Mouse (Mus musculus): ENCODE measurements around the gene Nfx1. TPM values are rescaled to one million over a fixed set of nuclear protein-coding genes. Genes with fewer than 3 reads are reported as not detected.

Gene Nfx1
- total and polyA plus RNA-seq, 3 experiments, result 16.9 to 19.8 (median 18.9) TPM

GRCm38 (mm10) chr4:41042880-41043279, 72.2 kb downstream of the Nfx1 start:
- H3K27me3 ChIP-seq (ENCODE audit: control insufficient read depth, insufficient read depth, low read length), result no peaks in the 10 kb centered on the region
- peaks cover 6% of the 10 kb centered on the region for H3K36me3 ChIP-seq (ENCODE audit: control insufficient read depth, insufficient read depth, low read length)
- intact Hi-C loops (cut with DNase I), result loop anchor here (10.0 kb wide), 1 partner anchor 198 kb away; no protein-coding TSS in a partner anchor
- H3K9ac ChIP-seq (ENCODE audit: low read depth, low read length), result no peak overlapping the region; the same call in 1 of the 2 replicates
- no peaks in the 10 kb centered on the region for H3K79me2 ChIP-seq (replicated peaks; ENCODE audit: control insufficient read depth, insufficient read depth, low read length)
- peak overlapping the region; percentile 93 for H3K27ac ChIP-seq
- WGBS, result 62% methylated on average over 12 of the region's 12 CpGs
- H3K4me3 ChIP-seq, result no peak overlapping the region
- TF ChIP-seq POLR2A (IDR thresholded peaks at IDR 0.05; ENCODE audit: insufficient read depth, low read depth, low read length) (no peak), EP300 (IDR thresholded peaks at IDR 0.05; ENCODE audit: insufficient read depth, low read depth, low read length) (no peak), CTCF (IDR thresholded peaks at IDR 0.05) (no peak)
- H3K4me1 ChIP-seq (ENCODE audit: control insufficient read depth, insufficient read depth, low read length), result peaks cover 13% of the 10 kb centered on the region
- DNase-seq, result no peak

DNA sequence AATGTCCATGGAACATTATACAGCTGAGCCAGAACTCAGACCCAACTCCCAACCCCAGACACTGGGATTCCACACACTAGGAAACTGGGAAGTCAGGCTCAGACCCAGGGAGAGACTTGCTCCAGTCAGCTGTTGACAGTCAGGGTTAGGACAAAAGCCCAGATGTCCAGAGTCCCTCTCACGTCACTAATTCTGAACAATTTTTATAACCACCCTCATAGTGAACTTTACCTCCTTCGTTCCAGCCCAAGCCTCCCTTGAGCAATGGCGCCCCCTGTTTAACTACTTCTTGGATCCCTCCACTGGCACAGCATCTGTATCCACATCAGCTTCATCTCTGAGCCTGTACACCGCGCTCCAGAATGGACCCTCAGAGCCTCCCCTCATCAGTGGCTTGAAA, 73.3 kb downstream of the Nfx1 start:
- H3K79me2 ChIP-seq (replicated peaks; ENCODE audit: control insufficient read depth, insufficient read depth, low read length), result no peaks in the 10 kb centered on the region
- no peaks in the 10 kb centered on the region for H3K27me3 ChIP-seq (ENCODE audit: control insufficient read depth, insufficient read depth, low read length)
- H3K4me3 ChIP-seq, result peak overlapping the region; percentile 15; the same call in 1 of the 2 replicates
- peak; percentile 65 for TF ChIP-seq CTCF (IDR thresholded peaks at IDR 0.05)
- TF ChIP-seq POLR2A (IDR thresholded peaks at IDR 0.05; ENCODE audit: insufficient read depth, low read depth, low read length), result 0 out of 2 replicates have a peak, but pooled peaks have one; percentile 31
- TF ChIP-seq EP300 (IDR thresholded peaks at IDR 0.05; ENCODE audit: insufficient read depth, low read depth, low read length), result no peak
- H3K27ac ChIP-seq, result peak overlapping the region; percentile 93
- peak in 1 of 2 experiments; percentile 31 for DNase-seq
- intact Hi-C loops (cut with DNase I), result loop anchor here (1.0 to 10.0 kb wide), 2 partner anchors 14 to 199 kb away; no protein-coding TSS in a partner anchor
- peaks cover 14% of the 10 kb centered on the region for H3K4me1 ChIP-seq (ENCODE audit: control insufficient read depth, insufficient read depth, low read length)
- H3K9ac ChIP-seq (ENCODE audit: low read depth, low read length), result peak overlapping the region; percentile 13
- 54% methylated on average over 5 of the region's 5 CpGs for WGBS
- H3K36me3 ChIP-seq (ENCODE audit: control insufficient read depth, insufficient read depth, low read length), result peaks cover 3% of the 10 kb centered on the region

DNA sequence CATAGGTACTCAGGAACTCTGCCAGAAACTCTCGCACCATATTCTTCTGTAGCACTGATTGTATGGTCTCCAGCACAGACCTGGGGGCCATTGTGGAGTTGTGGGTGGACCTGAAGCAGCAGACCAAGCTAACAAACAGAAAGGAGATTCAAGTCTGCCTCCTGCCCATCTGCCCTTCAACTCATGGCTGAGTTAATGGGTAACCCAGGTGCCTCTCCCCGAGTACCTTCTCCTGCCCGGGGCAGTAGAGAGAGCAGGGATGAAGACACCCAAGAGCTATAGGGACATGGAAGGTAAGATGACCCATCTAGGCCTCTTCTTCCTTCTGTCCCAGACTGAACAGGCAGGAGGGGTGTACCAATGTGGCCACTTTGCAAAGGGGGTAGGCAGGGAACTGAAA, 74.6 kb downstream of the Nfx1 start:
- H3K27me3 ChIP-seq (ENCODE audit: control insufficient read depth, insufficient read depth, low read length), result no peaks in the 10 kb centered on the region
- DNase-seq, result no peak
- peaks cover 10% of the 10 kb centered on the region for H3K4me1 ChIP-seq (ENCODE audit: control insufficient read depth, insufficient read depth, low read length)
- intact Hi-C loops (cut with DNase I), result loop anchor here (10.0 kb wide), 1 partner anchor 200 kb away; no protein-coding TSS in a partner anchor
- H3K36me3 ChIP-seq (ENCODE audit: control insufficient read depth, insufficient read depth, low read length), result peaks cover 3% of the 10 kb centered on the region; the same call in 1 of the 2 replicates
- H3K27ac ChIP-seq, result peak overlapping the region; percentile 93
- H3K79me2 ChIP-seq (replicated peaks; ENCODE audit: control insufficient read depth, insufficient read depth, low read length), result no peaks in the 10 kb centered on the region
- peak overlapping the region; percentile 31 for H3K4me3 ChIP-seq
- H3K9ac ChIP-seq (ENCODE audit: low read depth, low read length), result peak overlapping the region; percentile 53
- no peak for TF ChIP-seq POLR2A (IDR thresholded peaks at IDR 0.05; ENCODE audit: insufficient read depth, low read depth, low read length)
- TF ChIP-seq EP300 (IDR thresholded peaks at IDR 0.05; ENCODE audit: insufficient read depth, low read depth, low read length), result no peak
- TF ChIP-seq CTCF (IDR thresholded peaks at IDR 0.05), result no peak
- WGBS, result 58% methylated on average over 3 of the region's 3 CpGs

DNA sequence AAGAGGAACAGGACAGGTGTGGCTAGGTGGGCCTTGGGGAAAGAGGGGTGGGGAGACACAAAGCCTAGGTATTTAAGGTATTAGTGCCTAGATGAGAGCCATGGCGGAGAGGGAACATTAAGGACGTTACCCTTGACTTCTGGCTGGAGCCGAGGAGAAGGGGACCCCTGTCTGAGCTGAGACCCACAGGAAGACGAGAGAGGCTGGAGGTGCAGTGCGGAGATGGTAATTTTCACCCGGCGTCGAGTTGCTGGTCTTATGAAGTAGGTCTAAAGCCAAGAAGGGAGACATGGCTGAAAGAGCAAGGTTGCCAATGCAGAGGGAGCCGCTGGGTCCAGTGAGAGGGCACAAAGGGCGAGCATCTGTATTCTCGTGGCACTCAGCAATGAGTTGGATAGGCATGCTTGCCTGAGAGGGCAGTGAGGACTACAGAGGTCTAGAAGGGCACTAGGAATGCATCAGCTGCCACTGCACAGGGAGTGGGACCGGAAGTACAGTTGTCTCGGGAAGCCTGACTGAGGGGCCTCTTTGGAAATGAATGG, 75.6 kb downstream of the Nfx1 start:
- Histone ChIP-seq H3K27ac (peak overlapping the region; percentile 93), H3K4me1 (ENCODE audit: control insufficient read depth, insufficient read depth, low read length) (peaks cover 8% of the 10 kb centered on the region), H3K36me3 (ENCODE audit: control insufficient read depth, insufficient read depth, low read length) (peaks cover 3% of the 10 kb centered on the region; the same call in 1 of the 2 replicates), H3K27me3 (ENCODE audit: control insufficient read depth, insufficient read depth, low read length) (no peaks in the 10 kb centered on the region), H3K79me2 (replicated peaks; ENCODE audit: control insufficient read depth, insufficient read depth, low read length) (no peaks in the 10 kb centered on the region), H3K4me3 (peak overlapping the region; percentile 45), H3K9ac (ENCODE audit: low read depth, low read length) (peak overlapping the region; percentile 72)
- no peak for TF ChIP-seq EP300 (IDR thresholded peaks at IDR 0.05; ENCODE audit: insufficient read depth, low read depth, low read length)
- no peak for TF ChIP-seq CTCF (IDR thresholded peaks at IDR 0.05)
- no peak for TF ChIP-seq POLR2A (IDR thresholded peaks at IDR 0.05; ENCODE audit: insufficient read depth, low read depth, low read length)
- no peak for DNase-seq
- intact Hi-C loops (cut with DNase I), result loop anchor here (10.0 kb wide), 1 partner anchor 202 kb away; no protein-coding TSS in a partner anchor
- 71% methylated on average over 13 of the region's 13 CpGs for WGBS

- Histone ChIP-seq H3K79me2 (replicated peaks; ENCODE audit: control insufficient read depth, insufficient read depth, low read length) (no peaks in the 10 kb centered on the region), H3K27me3 (ENCODE audit: control insufficient read depth, insufficient read depth, low read length) (no peaks in the 10 kb centered on the region), H3K4me3 (peak within 1 kb of the TSS; percentile 45), H3K9ac (ENCODE audit: low read depth, low read length) (peak within 1 kb of the TSS; percentile 72), H3K36me3 (ENCODE audit: control insufficient read depth, insufficient read depth, low read length) (no peaks in the 10 kb centered on the region), H3K4me1 (ENCODE audit: control insufficient read depth, insufficient read depth, low read length) (peaks cover 5% of the 10 kb centered on the region), H3K27ac (peak within 1 kb of the TSS; percentile 93)
- 20% methylated on average over 9 of the region's 9 CpGs for WGBS
- TF ChIP-seq CTCF (IDR thresholded peaks at IDR 0.05), result peak; percentile 17; the same call in 1 of the 2 replicates
- TF ChIP-seq POLR2A (IDR thresholded peaks at IDR 0.05; ENCODE audit: insufficient read depth, low read depth, low read length), result peak; percentile 85
- peak; percentile 76; the same call in 1 of the 2 replicates for TF ChIP-seq EP300 (IDR thresholded peaks at IDR 0.05; ENCODE audit: insufficient read depth, low read depth, low read length)
- DNase-seq, result peak; percentile 66 to 75
- intact Hi-C loops (cut with DNase I), result loop anchor here (1.0 to 10.0 kb wide), 2 partner anchors 16 to 203 kb away; no protein-coding TSS in a partner anchor
Measured at GRCm38 (mm10) chr4:41047524-41048271, 77.0 kb downstream of the Nfx1 start, which contains the start of gene Aqp7. Gene Aqp7, minus strand, starts transcription at chr4:41048139.
